Mouse (Mus musculus) heart, adult 2 months (tissue): ENCODE measurements around the gene Spsb2.

Experiments
- CTCF ChIP-seq: fragments of 200-600 bp; IDR thresholded peaks from 2 replicates; pipeline ENCODE4 v1.8.1; 2022; ENCODE audit warnings: antibody characterized with exemption, mild to moderate bottlenecking, moderate library complexity
- EP300 ChIP-seq: fragments of 200-500 bp; IDR thresholded peaks from 2 replicates; pipeline ENCODE4 v1.6.1; 2011; ENCODE audit warnings: low read depth, low read length, control low read depth; ENCODE audit not compliant: insufficient read depth
- POLR2A ChIP-seq: fragments of 200-500 bp; IDR thresholded peaks from 2 replicates; pipeline ENCODE4 v1.6.1; 2011; ENCODE audit warnings: mild to moderate bottlenecking, low read depth, low read length, control low read depth; ENCODE audit not compliant: insufficient read depth

DNA sequence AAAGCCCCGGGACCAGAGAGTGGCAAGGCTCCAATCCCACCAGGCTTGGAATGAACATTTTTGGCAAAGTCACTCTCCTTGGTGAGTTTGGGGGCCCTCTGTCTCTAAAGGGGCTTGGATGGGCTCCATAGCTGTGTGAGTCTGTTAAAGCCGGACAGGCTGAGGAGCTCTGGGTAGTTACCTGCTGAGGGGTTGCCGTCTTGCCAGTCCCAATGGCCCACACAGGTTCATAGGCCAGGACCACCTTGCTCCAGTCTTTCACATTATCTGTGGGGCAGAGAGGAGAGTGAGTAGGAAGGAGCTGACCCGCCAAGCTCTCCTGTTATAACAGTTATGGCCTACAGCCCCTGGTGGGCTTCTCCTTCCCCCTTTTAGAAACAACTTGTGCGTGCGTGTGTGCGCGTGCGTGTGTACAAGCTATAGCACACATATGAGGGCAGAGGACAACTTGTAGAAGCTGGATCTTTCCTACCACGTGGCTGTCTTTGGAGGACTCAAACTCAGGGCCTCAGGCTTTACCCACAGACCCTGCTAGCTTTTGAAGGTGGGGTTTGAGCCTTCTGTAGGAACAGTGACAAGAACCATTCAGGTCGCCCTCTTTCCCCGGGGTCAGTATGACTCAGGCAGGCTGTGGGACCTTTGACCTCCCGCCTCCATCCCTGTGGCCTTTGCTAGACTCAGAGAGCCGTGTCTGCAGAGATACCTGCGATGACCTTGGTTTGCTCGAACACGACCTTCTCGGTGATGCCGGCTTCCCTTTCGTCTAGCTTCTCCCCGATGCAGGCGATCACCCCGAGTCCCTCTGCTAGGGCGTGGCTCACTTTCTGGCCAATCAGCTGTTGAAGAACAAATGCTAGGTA is 3.5 kb downstream of the Spsb2 start:
- no peak for TF ChIP-seq POLR2A
- no peak for TF ChIP-seq CTCF
- no peak for TF ChIP-seq EP300
